Mouse (Mus musculus): ENCODE results near the gene Mvb12b.

- TF ChIP-seq CTCF (IDR thresholded peaks at IDR 0.05; ENCODE audit: control insufficient read depth, insufficient read depth, insufficient read length) (no peak), USF1 (IDR thresholded peaks at IDR 0.05; ENCODE audit: low read depth) (no peak), CEBPB (IDR thresholded peaks at IDR 0.05; ENCODE audit: low read depth) (no peak)
Measured at GRCm38 (mm10) chr2:33879223-33879622, 8.5 kb downstream of the Mvb12b start.
